In genomic region chr2:11238254-11238653, GRCm38 (mm10) we compare ENCODE assay signal across 23 mouse cellular contexts.
DNase-seq lines count a peak whose midpoint lies in the region; ATAC-seq and TF ChIP-seq lines count a peak whose summit lies in the region.
"Had no signal": no experiment of that assay in that cellular context is flagged by ENCODE, and none has a peak within 500 bp of the region (broad histone marks: within the 10 kb centered on the region; RNA-seq: fewer than 3 reads in every experiment).

No protein-coding gene starts in this region.

- ATAC-seq in CD4-positive, CD25-positive, alpha-beta regulatory T cell, adult 4 months = peak; percentile 74
- ATAC-seq in activated CD4-positive, CD25-positive, alpha-beta regulatory T cell, adult 4 months = peak; percentile 61
- ATAC-seq in inflammation-experienced regulatory T-cells, adult 6 months = peak; percentile 58
- no peak for ATAC-seq in megakaryocyte, adult 5-6 weeks (ENCODE audit: poor library complexity, severe bottlenecking)
- ATAC-seq in forebrain, postnatal 0 days = no peak
- ATAC-seq: Patski had no signal

- DNase-seq in CD4-positive, CD25-positive, alpha-beta regulatory T cell, adult 2 months (ENCODE audit: low read depth, low spot score) = peak; percentile 40
- DNase-seq in thymus, postnatal 36 days = no peak
- no peak for DNase-seq in frontal cortex, postnatal 10 days (ENCODE audit: low spot score in 2 of 2)
- no peak for DNase-seq in forebrain, postnatal 0 days
- DNase-seq: adrenal gland, adult 2 months; adrenal gland, adult 8-10 months; adrenal gland, postnatal 10 days; adrenal gland, postnatal 14 days; adrenal gland, postnatal 25 days; adrenal gland, postnatal 36 days; B cell, adult 2 months; cerebellum, adult 11 months; cerebellum, adult 11-12 months; cerebellum, adult 18-20 months; cerebellum, adult 2 months; cerebellum, adult 8-10 months had no signal

- no peak for TF ChIP-seq CTCF in forebrain, postnatal 0 days (IDR thresholded peaks at IDR 0.05; ENCODE audit: low read depth)

- H3K36me3 ChIP-seq in forebrain, postnatal 0 days (ENCODE audit: insufficient read depth) = no peaks in the 10 kb centered on the region
- H3K36me3 ChIP-seq: G1E had no signal

- no peak overlapping the region for H3K4me2 ChIP-seq in forebrain, postnatal 0 days (ENCODE audit: low read depth)

- H3K9me3 ChIP-seq in forebrain, postnatal 0 days (ENCODE audit: low read length) = no peaks in the 10 kb centered on the region
- H3K9me3 ChIP-seq: G1E had no signal

- H3K27ac ChIP-seq in forebrain, postnatal 0 days (ENCODE audit: low read depth, low read length) = no peak overlapping the region

- H3K4me3 ChIP-seq in forebrain, postnatal 0 days (ENCODE audit: low read depth, low read length) = no peak overlapping the region

- WGBS in forebrain, postnatal 0 days = 91% methylated on average over 4 of the region's 4 CpGs

- no peak overlapping the region for H3K9ac ChIP-seq in forebrain, postnatal 0 days

- H3K4me1 ChIP-seq in forebrain, postnatal 0 days (ENCODE audit: insufficient read depth) = no peaks in the 10 kb centered on the region

- no peaks in the 10 kb centered on the region for H3K27me3 ChIP-seq in forebrain, postnatal 0 days (ENCODE audit: insufficient read depth, low read length)
- H3K27me3 ChIP-seq: CH12.LX had no signal

Comparison
In these comparisons a context has a peak if more than half of its experiments do, and no peak if none do; other contexts are left out.
1. ATAC-seq: peak in CD4-positive, CD25-positive, alpha-beta regulatory T cell, adult 4 months (single experiment), activated CD4-positive, CD25-positive, alpha-beta regulatory T cell, adult 4 months (single experiment) and inflammation-experienced regulatory T-cells, adult 6 months (single experiment); none in megakaryocyte, adult 5-6 weeks (single experiment) and forebrain, postnatal 0 days (single experiment).